Mouse (Mus musculus) liver, postnatal 0 days (tissue): ENCODE measurements around the gene Trdn. TPM values are rescaled to one million over a fixed set of nuclear protein-coding genes. Genes with fewer than 3 reads are reported as not detected.

Source experiments
- ATAC-seq: fragments of 200-750 bp; cut with Nextera tagmentation; 2 replicates; pipeline ENCODE4 v1.8.0; 2017; ENCODE audit warnings: mild to moderate bottlenecking, moderate library complexity
- DNase-seq: peaks from one replicate; pipeline ENCODE4 v3.0.0-alpha.2; 2016
- H3K27ac ChIP-seq: fragments of 300-500 bp; sonication (generic); 2 replicates; pipeline ENCODE4 v1.5.1; 2014; ENCODE audit warnings: antibody characterized with exemption, moderate library complexity, mild to moderate bottlenecking, low read depth
- H3K27me3 ChIP-seq: fragments of 300-500 bp; sonication (generic); 2 replicates; pipeline ENCODE4 v1.6.1; 2014; ENCODE audit warnings: low read length, control low read depth, mixed read lengths; ENCODE audit not compliant: insufficient read depth
- H3K36me3 ChIP-seq: fragments of 300-500 bp; sonication (generic); replicated peaks from 2 replicates; pipeline ENCODE4 v1.6.1; 2014; ENCODE audit warnings: mild to moderate bottlenecking, control low read depth, low read length, moderate library complexity, mixed read lengths; ENCODE audit not compliant: insufficient read depth
- H3K4me1 ChIP-seq: fragments of 300-500 bp; sonication (generic); 2 replicates; pipeline ENCODE4 v1.6.1; 2014; ENCODE audit warnings: antibody characterized with exemption, mild to moderate bottlenecking, control low read depth; ENCODE audit not compliant: insufficient read depth
- H3K4me2 ChIP-seq: fragments of 300-500 bp; sonication (generic); 2 replicates; pipeline ENCODE4 v1.6.1; 2014; ENCODE audit warnings: low read depth, mild to moderate bottlenecking, low read length, moderate library complexity, mixed read lengths
- H3K4me3 ChIP-seq: fragments of 300-500 bp; sonication (generic); 2 replicates; pipeline ENCODE4 v1.5.1; 2014; ENCODE audit warnings: low read depth, low read length
- H3K9ac ChIP-seq: fragments of 300-500 bp; sonication (generic); replicated peaks from 2 replicates; pipeline ENCODE4 v1.6.1; 2014; ENCODE audit warnings: mild to moderate bottlenecking, moderate library complexity
- H3K9me3 ChIP-seq: fragments of 300-500 bp; sonication (generic); 2 replicates; pipeline ENCODE4 v1.6.1; 2016; ENCODE audit warnings: mild to moderate bottlenecking, control low read depth, low read length, mixed read lengths
- CTCF ChIP-seq: sonication (generic); IDR thresholded peaks from 2 replicates; pipeline ENCODE4 v1.5.1; 2016; ENCODE audit warnings: antibody characterized with exemption, low read depth
- EP300 ChIP-seq: IDR thresholded peaks from 2 replicates; pipeline ENCODE4 v1.6.1; 2016; ENCODE audit warnings: antibody characterized with exemption, low read depth, mild to moderate bottlenecking
- WGBS: fragments of 180-500 bp; shearing (Covaris S2); extraction: QIAGEN DNeasy Blood & Tissue Kit; methylation state at CpG from one replicate; pipeline ENCODE4 v1.1.7; 2014; ENCODE audit not compliant: insufficient replicate concordance; 5-methylcytosine and 5-hydroxymethylcytosine counted together
- polyA plus RNA-seq: library from polyadenylated mRNA; unstranded; fragments of >200 nt; fragmentation: Nextera tagmentation; extraction: Ambion mirVana; gene quantifications from 2 replicates; pipeline ENCODE4 v1.2.1, GENCODE M21; 2015

Trdn gene
- polyA plus RNA-seq, 1 experiment from 2014 or later: 0.41 TPM

- H3K4me3 ChIP-seq: no peak overlapping the region
- WGBS: 68% methylated on average over 5 of the region's 5 CpGs
- H3K27ac ChIP-seq: no peak overlapping the region
- H3K9ac ChIP-seq: no peak overlapping the region
- ATAC-seq: no peak
- no peak for DNase-seq
- no peaks in the 10 kb centered on the region for H3K36me3 ChIP-seq
- no peak for TF ChIP-seq EP300
- TF ChIP-seq CTCF: no peak
- no peak overlapping the region for H3K4me2 ChIP-seq
- H3K9me3 ChIP-seq: no peaks in the 10 kb centered on the region
- no peaks in the 10 kb centered on the region for H3K4me1 ChIP-seq
- no peaks in the 10 kb centered on the region for H3K27me3 ChIP-seq
These were observed 3.3 kb downstream of the Trdn start for GRCm38 (mm10) chr10:33083627-33084158.

DNA sequence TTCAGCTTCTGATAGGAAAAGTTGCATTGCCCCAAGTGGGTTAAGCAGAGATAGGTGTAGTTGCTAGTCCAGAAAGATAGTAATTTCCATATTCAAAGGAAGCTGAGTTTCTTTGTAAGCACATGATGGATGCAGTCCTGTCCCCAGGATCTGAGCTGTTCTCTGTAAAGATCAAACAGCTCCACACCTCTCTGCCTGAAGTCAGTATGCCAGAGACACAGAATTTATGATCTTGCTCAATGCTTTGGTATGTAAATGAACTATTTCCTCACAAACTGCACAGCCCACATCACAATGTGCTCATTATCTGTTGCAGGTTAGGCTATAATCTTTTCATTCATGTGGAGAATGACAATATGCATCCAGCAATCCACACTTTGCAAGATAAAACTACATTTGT, 8.0 kb downstream of the Trdn start:
- no peak overlapping the region for H3K9ac ChIP-seq
- TF ChIP-seq CTCF (no peak), EP300 (no peak)
- H3K27ac ChIP-seq: no peak overlapping the region
- H3K4me1 ChIP-seq: no peaks in the 10 kb centered on the region
- DNase-seq (no peak), ATAC-seq (no peak)
- no peak overlapping the region for H3K4me2 ChIP-seq
- H3K4me3 ChIP-seq: no peak overlapping the region
- H3K9me3 ChIP-seq: no peaks in the 10 kb centered on the region; the same call in 1 of the 2 replicates
- H3K27me3 ChIP-seq: no peaks in the 10 kb centered on the region
- H3K36me3 ChIP-seq: no peaks in the 10 kb centered on the region

- H3K4me1 ChIP-seq: no peaks in the 10 kb centered on the region
- no peak overlapping the region for H3K4me2 ChIP-seq
- DNase-seq (no peak), ATAC-seq (no peak)
- TF ChIP-seq EP300 (no peak), CTCF (no peak)
- WGBS: 64% methylated on average over 1 of the region's 1 CpGs
- no peaks in the 10 kb centered on the region for H3K36me3 ChIP-seq
- H3K9ac ChIP-seq: no peak overlapping the region
- no peaks in the 10 kb centered on the region; the same call in 1 of the 2 replicates for H3K9me3 ChIP-seq
- H3K4me3 ChIP-seq: no peak overlapping the region
- H3K27me3 ChIP-seq: no peaks in the 10 kb centered on the region
- no peak overlapping the region for H3K27ac ChIP-seq
These were observed 12.0 kb downstream of the Trdn start for GRCm38 (mm10) chr10:33092400-33092799.

GRCm38 (mm10) chr10:33107942-33108341, 27.6 kb downstream of the Trdn start:
- no peak overlapping the region for H3K9ac ChIP-seq
- no peak overlapping the region for H3K4me3 ChIP-seq
- H3K4me1 ChIP-seq: no peaks in the 10 kb centered on the region
- no peaks in the 10 kb centered on the region for H3K27me3 ChIP-seq
- ATAC-seq (no peak), DNase-seq (no peak)
- H3K27ac ChIP-seq: no peak overlapping the region
- no peak overlapping the region for H3K4me2 ChIP-seq
- no peak for TF ChIP-seq CTCF
- TF ChIP-seq EP300: no peak
- H3K9me3 ChIP-seq: no peaks in the 10 kb centered on the region
- no peaks in the 10 kb centered on the region for H3K36me3 ChIP-seq

GRCm38 (mm10) chr10:33123028-33123427, 42.7 kb downstream of the Trdn start:
- Histone ChIP-seq H3K4me3 (no peak overlapping the region), H3K4me2 (no peak overlapping the region), H3K9ac (no peak overlapping the region), H3K27ac (no peak overlapping the region), H3K4me1 (no peaks in the 10 kb centered on the region), H3K36me3 (no peaks in the 10 kb centered on the region), H3K27me3 (no peaks in the 10 kb centered on the region), H3K9me3 (no peaks in the 10 kb centered on the region)
- no peak for ATAC-seq
- TF ChIP-seq EP300: no peak
- TF ChIP-seq CTCF: no peak
- DNase-seq: no peak

GRCm38 (mm10) chr10:33144911-33145310, 64.6 kb downstream of the Trdn start:
- 58% methylated on average over 1 of the region's 1 CpGs for WGBS
- Histone ChIP-seq H3K4me2 (no peak overlapping the region), H3K36me3 (no peaks in the 10 kb centered on the region), H3K27ac (no peak overlapping the region), H3K9me3 (no peaks in the 10 kb centered on the region), H3K4me3 (no peak overlapping the region), H3K4me1 (no peaks in the 10 kb centered on the region), H3K27me3 (no peaks in the 10 kb centered on the region), H3K9ac (no peak overlapping the region)
- no peak for TF ChIP-seq CTCF
- TF ChIP-seq EP300: no peak
- ATAC-seq: no peak
- no peak for DNase-seq
